Mouse (Mus musculus): ENCODE data around the gene Mip. TPM values are rescaled to one million over a fixed set of nuclear protein-coding genes. Genes with fewer than 3 reads are reported as not detected.
"Not testable (repeated sequence)": the region's sequence is repeated elsewhere in the genome, so short reads cannot be mapped to it uniquely, and the experiment has no call there.

The Mip gene
- total and polyA plus RNA-seq, 2 experiments from 2014 or later: 0.05 TPM; not detected in 1

- WGBS: 67% methylated on average over 5 of the region's 5 CpGs
- Histone ChIP-seq H3K9me3 (ENCODE audit: low read length) (no peaks in the 10 kb centered on the region), H3K36me3 (ENCODE audit: insufficient read depth) (no peaks in the 10 kb centered on the region), H3K27me3 (ENCODE audit: insufficient read depth, low read length) (no peaks in the 10 kb centered on the region), H3K4me3 (ENCODE audit: low read depth, low read length) (no peak overlapping the region), H3K4me1 (ENCODE audit: insufficient read depth) (no peaks in the 10 kb centered on the region), H3K9ac (no peak overlapping the region), H3K27ac (ENCODE audit: low read depth, low read length) (no peak overlapping the region), H3K4me2 (ENCODE audit: low read depth) (no peak overlapping the region)
- ATAC-seq (no peak), DNase-seq (no peak)
- TF ChIP-seq CTCF (IDR thresholded peaks at IDR 0.05; ENCODE audit: low read depth): no peak
Observed at GRCm38 (mm10) chr10:128187181-128187605, 38.4 kb upstream of the Mip start.

DNA sequence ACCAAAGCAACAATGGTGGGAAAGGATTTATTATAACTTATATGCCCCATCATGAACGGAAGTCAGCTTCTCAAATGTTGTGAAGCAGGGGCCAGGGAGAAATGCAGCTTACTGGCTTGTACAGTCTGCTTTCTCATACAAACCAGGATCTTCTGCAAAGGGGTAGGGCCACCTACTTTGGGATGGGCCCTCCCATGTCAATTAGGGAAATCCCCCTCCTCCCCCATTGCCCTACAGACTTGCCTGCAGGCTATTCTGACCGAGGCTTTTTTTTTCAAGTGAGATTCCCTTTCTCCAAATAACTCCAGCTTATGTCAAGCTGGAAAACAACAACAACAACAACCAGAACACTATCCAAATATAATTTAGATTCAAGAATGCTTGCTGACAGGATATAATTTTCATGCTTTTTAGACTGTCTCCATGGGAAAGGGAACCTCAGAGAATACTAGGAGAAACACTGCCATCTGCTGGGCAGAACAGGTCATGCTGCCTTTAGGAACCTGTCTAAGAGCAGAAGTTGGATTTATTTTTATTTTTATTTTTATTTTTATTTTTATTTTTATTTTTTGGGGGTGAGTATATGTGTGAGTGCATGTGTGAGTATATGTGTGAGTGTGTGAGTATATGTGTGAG is 37.3 kb upstream of the Mip start:
- no peaks in the 10 kb centered on the region for H3K36me3 ChIP-seq (ENCODE audit: insufficient read depth)
- DNase-seq (peak; percentile 88), ATAC-seq (peak; percentile 58)
- H3K4me2 ChIP-seq (ENCODE audit: low read depth): no peak overlapping the region
- 40% methylated on average over 2 of the region's 2 CpGs for WGBS
- H3K9me3 ChIP-seq (ENCODE audit: low read length): no peaks in the 10 kb centered on the region
- no peaks in the 10 kb centered on the region for H3K27me3 ChIP-seq (ENCODE audit: insufficient read depth, low read length)
- H3K4me3 ChIP-seq (ENCODE audit: low read depth, low read length): no peak overlapping the region
- no peaks in the 10 kb centered on the region for H3K4me1 ChIP-seq (ENCODE audit: insufficient read depth)
- no peak overlapping the region for H3K27ac ChIP-seq (ENCODE audit: low read depth, low read length)
- peak; percentile 81 for TF ChIP-seq CTCF (IDR thresholded peaks at IDR 0.05; ENCODE audit: low read depth)
- H3K9ac ChIP-seq: no peak overlapping the region

GRCm38 (mm10) chr10:128191472-128191871 is 34.2 kb upstream of the Mip start:
- 83% methylated on average over 2 of the region's 2 CpGs for WGBS
- ATAC-seq (no peak), DNase-seq (no peak)
- no peaks in the 10 kb centered on the region for H3K27me3 ChIP-seq (ENCODE audit: insufficient read depth, low read length)
- no peak overlapping the region for H3K4me3 ChIP-seq (ENCODE audit: low read depth, low read length)
- H3K4me1 ChIP-seq (ENCODE audit: insufficient read depth): no peaks in the 10 kb centered on the region
- no peak for TF ChIP-seq CTCF (IDR thresholded peaks at IDR 0.05; ENCODE audit: low read depth)
- no peak overlapping the region for H3K9ac ChIP-seq
- no peak overlapping the region for H3K4me2 ChIP-seq (ENCODE audit: low read depth)
- H3K27ac ChIP-seq (ENCODE audit: low read depth, low read length): no peak overlapping the region
- no peaks in the 10 kb centered on the region for H3K36me3 ChIP-seq (ENCODE audit: insufficient read depth)
- H3K9me3 ChIP-seq (ENCODE audit: low read length): no peaks in the 10 kb centered on the region

GRCm38 (mm10) chr10:128192030-128192766 is 33.4 kb upstream of the Mip start:
- 91% methylated on average over 3 of the region's 3 CpGs for WGBS
- not testable (repeated sequence) for H3K4me2 ChIP-seq (ENCODE audit: low read depth)

DNA sequence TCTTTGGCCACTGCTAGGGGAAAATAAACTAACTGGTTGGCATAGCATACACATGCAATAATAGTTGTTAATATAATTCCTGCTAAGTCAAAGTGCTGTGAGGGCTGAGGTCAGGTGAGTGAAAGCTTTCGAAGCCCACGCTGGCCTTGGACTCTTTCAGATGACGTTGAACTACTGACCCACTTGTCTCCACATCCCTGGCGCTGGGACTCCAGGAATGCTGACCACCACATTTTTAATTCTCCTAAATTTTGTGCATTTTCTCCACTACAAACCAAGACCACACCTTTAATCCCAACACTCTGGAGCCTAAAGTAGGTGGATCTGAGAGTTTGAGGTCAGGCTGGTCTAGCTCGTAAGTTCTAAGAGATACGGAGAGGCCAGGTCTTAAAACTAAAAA is 32.5 kb upstream of the Mip start:
- Histone ChIP-seq H3K4me3 (ENCODE audit: low read depth, low read length) (no peak overlapping the region), H3K36me3 (ENCODE audit: insufficient read depth) (no peaks in the 10 kb centered on the region), H3K9me3 (ENCODE audit: low read length) (no peaks in the 10 kb centered on the region), H3K4me1 (ENCODE audit: insufficient read depth) (no peaks in the 10 kb centered on the region), H3K27me3 (ENCODE audit: insufficient read depth, low read length) (no peaks in the 10 kb centered on the region), H3K9ac (no peak overlapping the region), H3K4me2 (ENCODE audit: low read depth) (no peak overlapping the region), H3K27ac (ENCODE audit: low read depth, low read length) (no peak overlapping the region)
- no peak for DNase-seq
- no peak for TF ChIP-seq CTCF (IDR thresholded peaks at IDR 0.05; ENCODE audit: low read depth)
- no peak for ATAC-seq
- WGBS: 93% methylated on average over 6 of the region's 6 CpGs

More at GRCm38 (mm10) chr10:128192030-128192766, 33.4 kb upstream of the Mip start:
- H3K36me3 ChIP-seq (ENCODE audit: insufficient read depth); H3K9me3 ChIP-seq (ENCODE audit: low read length); H3K27me3 ChIP-seq (ENCODE audit: insufficient read depth, low read length); DNase-seq; H3K4me1 ChIP-seq (ENCODE audit: insufficient read depth); H3K27ac ChIP-seq (ENCODE audit: low read depth, low read length); H3K9ac ChIP-seq; H3K4me3 ChIP-seq (ENCODE audit: low read depth, low read length); ATAC-seq: not testable (repeated sequence)

GRCm38 (mm10) chr10:128194024-128194550 is 31.6 kb upstream of the Mip start, which contains the start of gene Gls2:
Gls2 (plus strand) TSS chr10:128194457.
- H3K4me1 ChIP-seq (ENCODE audit: insufficient read depth): no peaks in the 10 kb centered on the region
- H3K4me2 ChIP-seq (ENCODE audit: low read depth): peak within 1 kb of the TSS; percentile 78
- peak within 1 kb of the TSS; percentile 49 for H3K9ac ChIP-seq
- 2% methylated on average over 45 of the region's 46 CpGs for WGBS
- no peak for TF ChIP-seq CTCF (IDR thresholded peaks at IDR 0.05; ENCODE audit: low read depth)
- ATAC-seq (peak; percentile 98), DNase-seq (peak; percentile 95)
- no peaks in the 10 kb centered on the region for H3K27me3 ChIP-seq (ENCODE audit: insufficient read depth, low read length)
- no peaks in the 10 kb centered on the region for H3K36me3 ChIP-seq (ENCODE audit: insufficient read depth)
- H3K4me3 ChIP-seq (ENCODE audit: low read depth, low read length): peak within 1 kb of the TSS; percentile 71
- no peaks in the 10 kb centered on the region for H3K9me3 ChIP-seq (ENCODE audit: low read length)
- H3K27ac ChIP-seq (ENCODE audit: low read depth, low read length): no peak within 1 kb of the TSS

Data from forebrain, postnatal 0 days (tissue).